Mouse (Mus musculus) R1 (cell line): Measurements from ENCODE around the gene Med15.
A peak's percentile ranks its signal among the peaks of the same experiment; 100 is the strongest.

Experiments used
- DNase-seq: peaks from one replicate; pipeline ENCODE4 v3.0.0-alpha.2; 2018; ENCODE audit warnings: low read depth, low spot score

Med15 gene

DNA sequence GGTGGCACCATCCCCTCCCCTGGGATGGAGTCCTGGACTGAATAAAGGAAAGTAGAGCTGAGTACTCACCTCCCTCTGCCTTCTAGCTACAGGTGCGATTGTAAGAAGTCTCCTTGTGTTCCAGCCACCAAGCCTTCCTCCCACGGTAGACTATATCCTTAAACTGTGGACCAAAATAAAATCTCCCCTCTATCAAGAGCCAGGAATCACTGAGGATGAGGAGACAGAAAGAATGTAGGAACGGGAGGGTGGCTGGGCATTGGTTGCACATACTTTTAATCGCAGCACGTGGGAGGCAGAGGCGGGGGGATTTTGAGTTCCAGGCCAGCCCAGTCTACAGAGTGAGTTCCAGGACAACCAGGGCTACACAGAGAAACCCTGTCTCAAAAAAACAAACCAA is 260 bp downstream of the Med15 start:
- DNase-seq = no peak

GRCm38 (mm10) chr16:17732021-17732420 is 670 bp downstream of the Med15 start:
- DNase-seq = no peak

- DNase-seq = peak; percentile 53
Measured at GRCm38 (mm10) chr16:17729974-17730373, 2.7 kb downstream of the Med15 start.

DNA sequence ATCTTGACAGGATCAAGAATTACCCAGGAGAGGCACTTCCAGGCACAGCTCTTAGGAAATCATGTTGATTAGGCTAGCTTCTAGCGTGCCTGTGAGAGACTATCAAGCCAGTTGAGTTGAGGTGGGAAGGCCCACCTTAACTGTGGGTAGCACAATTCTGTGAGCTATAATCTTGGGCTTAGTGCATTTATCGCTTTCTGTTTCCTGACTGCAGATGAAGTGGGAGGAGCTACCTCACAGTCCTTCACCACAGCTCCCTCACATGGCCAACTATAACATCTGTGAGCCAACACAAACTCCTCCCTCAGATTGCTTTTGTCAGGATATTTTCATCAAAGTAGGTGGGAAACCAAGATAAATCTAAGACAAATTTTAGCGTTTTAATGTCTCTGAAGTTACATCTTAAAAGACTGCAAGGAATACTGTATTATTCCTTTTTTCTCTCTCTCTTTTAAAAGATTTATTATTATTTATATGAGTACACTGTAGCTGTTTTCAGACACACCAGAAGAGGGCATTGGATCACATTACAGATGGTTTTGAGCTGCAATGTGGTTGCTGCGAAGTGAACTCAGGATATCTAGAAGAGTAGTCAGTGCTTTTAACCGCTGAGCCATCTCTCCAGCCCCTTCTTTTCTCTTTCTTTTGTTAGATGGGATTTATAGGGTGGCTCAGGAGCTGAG is 5.4 kb downstream of the Med15 start:
- DNase-seq = peak; percentile 78

DNA sequence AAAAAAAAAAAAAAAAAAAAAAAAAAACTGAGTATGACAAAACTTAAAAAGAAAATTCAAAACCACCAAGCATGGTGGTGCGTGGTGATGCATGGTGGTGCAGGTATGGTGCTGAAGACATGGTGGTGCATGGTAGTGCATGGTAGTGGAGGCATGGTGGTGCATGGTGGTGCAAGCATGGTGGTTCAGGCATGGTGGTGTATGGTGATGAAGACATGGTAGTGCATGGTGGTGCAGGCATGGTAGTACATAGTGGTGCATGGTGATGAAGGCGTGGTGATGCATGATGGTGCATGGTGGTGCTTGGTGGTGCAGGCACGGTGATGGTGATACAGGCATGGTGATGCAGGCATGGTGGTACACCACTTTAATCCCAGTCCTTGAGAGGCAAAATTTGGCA is 8.2 kb downstream of the Med15 start:
- DNase-seq = no peak

- DNase-seq = no peak
Measured at GRCm38 (mm10) chr16:17723325-17723626, 9.4 kb downstream of the Med15 start.

DNA sequence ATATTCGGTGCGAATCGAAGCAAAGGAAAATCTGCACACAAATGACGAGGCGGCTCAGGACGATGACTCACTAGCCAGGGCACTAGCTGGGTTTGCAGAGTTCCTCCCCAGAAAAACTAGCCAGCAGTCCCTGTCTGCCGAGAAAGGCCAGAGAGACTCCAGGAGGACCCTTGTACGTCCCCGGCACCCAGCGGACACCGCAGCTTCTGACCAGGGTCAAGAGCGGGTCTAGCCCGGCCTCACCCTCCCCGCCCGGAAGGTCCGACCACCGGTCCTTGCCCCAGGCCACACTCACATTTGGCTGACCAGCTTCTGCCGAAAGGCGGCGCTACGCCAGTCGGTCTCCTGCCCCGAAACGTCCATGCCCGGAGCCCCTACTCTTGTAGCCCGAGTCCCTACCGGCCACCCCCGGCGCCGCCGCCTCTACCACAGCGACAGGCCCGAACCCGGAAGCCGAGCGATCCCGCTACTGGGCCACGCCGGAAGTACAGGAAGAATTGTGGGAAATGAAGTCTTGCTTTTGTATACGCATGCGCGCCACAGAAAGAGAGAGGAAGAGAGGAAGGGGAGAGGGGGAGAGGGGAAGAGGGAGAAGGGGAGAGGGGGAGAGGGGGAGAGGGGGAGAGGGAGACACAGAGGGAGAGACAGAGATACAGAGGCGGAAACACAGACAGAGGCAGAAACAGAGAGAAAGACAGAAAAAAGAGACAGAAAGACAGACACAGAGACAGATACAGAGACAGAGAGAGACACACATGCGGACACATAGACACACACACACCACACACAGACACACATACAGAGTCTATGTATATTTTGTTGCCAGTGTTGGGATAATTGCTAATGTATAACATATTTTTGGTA is 10.0 kb downstream of the Med15 start:
- DNase-seq = peak; percentile 96

DNA sequence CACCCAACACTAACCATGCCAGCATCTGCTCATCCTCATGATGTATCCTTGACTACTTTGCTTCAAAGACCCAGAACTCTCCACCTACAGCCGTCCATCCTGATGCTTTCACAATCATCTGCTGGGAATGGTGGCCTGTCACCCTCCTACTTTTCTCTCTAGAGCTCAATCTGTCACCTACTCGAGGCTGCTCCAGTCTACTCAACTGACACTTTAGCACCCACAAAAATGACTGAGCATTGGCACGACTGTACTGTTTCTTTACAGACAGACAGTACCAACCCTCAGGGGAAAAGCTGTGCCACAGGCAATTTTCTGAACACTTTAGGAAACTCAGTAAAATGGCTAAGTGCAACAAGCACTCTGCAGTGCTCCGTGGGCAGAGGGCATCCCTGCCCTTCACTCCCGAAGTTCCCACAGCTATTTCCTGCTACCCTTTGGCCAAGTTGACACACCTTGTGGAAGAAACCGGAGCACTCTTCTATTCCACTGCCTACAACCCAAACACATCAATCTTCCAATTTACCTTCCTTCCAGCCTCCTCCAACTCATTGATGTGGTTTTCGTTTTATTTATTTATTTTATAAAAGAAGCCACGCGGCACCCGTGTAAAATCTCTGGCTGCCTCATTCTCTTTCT is 10.8 kb downstream of the Med15 start:
- no peak for DNase-seq

DNA sequence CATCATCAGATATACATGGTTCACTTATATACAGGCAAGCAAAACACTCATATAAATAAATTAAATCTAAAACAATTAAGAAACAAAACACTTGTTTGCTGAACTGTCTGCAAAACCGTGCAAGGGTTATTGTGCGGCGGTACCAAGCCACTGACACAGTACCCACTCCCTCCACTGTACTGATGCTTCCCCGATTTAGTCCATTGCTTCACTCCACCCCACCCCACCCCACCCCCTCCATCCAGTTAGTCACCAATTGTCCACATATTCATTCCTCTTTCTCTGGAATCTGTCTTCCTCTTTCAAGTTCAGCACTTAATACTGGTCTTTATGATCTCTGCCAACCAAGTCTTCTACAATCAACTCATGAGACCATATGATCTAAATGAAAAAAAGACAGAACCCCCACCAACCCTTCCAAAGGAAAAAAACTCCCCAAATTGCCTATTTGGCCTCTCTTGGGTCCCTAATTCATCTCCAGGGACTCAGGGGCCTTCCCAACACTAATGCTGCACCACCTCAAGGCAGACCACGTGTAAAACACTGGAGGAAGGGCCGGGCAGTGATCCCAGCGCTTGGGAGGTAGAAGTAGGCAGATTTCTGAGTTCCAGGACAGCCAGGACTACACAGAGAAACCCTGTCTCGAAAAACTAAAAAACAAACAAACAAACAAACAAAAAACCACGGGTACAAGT is 11.4 kb downstream of the Med15 start:
- DNase-seq = no peak

DNA sequence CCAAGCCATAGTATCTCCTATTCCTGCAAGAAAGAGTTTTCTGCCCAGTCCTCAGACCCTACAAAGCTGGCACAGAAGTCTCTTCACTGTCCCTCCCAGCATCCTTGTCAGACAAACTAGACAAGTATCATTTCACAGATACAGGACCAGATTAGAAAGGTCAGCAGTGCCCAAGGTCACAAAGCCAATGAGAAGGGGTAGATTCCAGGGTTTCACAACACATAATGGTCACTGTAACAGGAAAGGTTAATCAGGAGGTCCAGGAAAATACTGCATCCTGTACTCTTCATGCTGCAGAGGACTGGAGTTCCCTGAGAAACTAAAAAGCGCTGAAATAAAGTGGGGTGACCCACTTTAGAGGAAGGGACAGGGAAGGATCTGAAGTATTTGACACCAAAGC is 14.9 kb downstream of the Med15 start:
- DNase-seq = no peak

GRCm38 (mm10) chr16:17707541-17707940 is 25.1 kb downstream of the Med15 start:
- DNase-seq = peak; percentile 54

DNA sequence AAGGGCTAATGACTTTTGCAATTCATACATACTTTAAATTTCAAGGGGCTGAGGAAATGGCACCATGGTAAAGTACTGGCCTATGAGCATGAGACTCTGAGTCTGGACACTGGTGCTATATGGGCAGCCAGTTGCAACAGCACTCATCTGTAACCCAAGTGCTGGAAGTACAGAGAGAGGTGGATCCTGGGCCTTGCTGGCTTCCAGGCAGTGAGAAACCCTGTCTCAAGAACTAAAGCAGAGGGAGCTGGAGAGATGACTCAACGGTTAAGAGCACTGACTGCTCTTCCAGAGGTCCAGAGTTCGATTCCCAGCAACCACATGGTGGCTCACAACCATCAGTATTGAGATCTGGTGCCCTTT is 31.7 kb downstream of the Med15 start:
- DNase-seq = no peak

GRCm38 (mm10) chr16:17700386-17701042 is 32.2 kb downstream of the Med15 start:
- no peak for DNase-seq

GRCm38 (mm10) chr16:17694860-17695259 is 37.8 kb downstream of the Med15 start:
- DNase-seq = no peak

DNA sequence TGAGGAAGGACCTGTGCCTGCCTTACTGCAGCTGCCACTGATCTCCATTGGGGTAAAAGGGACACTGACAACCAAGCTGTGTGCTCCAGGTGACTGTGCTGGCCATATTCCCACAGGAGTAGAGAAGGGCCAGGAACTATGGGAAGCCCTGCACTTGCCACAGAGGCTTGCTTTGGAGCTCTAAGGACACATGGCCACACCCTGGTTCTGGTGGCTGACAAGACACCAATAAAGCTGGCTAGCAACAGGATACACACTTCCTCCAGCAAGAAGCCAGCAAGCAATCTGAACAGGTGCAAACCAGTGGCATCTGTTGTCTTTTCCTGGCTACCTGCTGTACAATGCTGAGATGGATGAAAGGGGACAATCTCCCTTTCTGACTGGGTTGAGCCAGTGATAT is 62.8 kb downstream of the Med15 start:
- DNase-seq = no peak

DNA sequence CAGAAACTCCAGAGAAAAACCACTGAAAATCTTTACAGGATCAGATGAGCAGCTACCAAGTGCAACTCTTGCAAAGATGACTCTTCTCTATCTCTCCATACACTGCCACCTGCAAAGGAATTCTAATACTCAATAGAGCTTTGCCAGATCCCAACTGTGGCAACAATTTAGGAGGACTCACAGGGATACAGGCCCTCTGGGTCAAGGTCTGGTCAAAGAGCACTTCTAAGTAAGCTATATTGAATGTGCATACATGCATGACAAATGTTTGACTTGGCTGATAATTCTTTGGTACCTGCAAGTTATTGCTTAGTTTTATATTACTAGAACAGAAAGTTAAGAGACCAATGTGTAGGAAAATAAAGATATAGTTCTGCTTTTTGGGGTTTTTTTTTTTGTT is 67.1 kb downstream of the Med15 start:
- DNase-seq = no peak

DNA sequence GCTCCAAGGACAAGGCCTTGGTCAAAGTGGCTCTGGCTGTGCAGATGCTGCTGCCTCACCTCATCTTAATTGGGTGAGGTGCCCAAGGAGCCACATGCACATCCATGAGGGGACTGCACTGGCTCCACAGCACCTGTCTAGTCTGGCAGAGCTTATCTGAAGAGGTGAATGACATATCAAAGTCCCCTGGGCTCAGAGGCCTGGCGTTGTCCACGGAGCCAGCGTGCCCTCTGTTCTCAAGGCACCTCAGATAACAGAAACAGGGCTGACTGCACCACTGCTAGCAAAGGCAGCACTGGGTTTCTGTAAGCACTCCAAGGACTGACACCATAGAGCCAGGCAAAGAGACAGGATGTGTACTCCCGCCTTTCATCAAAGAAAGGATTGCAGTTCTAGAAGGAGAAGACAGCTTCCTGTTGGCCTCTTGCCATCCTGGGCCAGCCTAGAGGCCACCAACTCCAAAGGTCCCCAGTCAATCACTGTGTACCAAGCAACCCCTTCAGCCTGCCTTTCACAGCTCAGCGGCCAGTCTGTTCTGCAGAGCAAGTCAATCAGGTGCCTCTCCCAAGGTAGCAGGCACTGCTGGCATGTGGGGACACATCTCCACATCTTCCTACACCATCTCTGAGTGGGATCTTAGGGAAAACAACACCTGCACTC is 76.3 kb downstream of the Med15 start:
- no peak for DNase-seq

DNA sequence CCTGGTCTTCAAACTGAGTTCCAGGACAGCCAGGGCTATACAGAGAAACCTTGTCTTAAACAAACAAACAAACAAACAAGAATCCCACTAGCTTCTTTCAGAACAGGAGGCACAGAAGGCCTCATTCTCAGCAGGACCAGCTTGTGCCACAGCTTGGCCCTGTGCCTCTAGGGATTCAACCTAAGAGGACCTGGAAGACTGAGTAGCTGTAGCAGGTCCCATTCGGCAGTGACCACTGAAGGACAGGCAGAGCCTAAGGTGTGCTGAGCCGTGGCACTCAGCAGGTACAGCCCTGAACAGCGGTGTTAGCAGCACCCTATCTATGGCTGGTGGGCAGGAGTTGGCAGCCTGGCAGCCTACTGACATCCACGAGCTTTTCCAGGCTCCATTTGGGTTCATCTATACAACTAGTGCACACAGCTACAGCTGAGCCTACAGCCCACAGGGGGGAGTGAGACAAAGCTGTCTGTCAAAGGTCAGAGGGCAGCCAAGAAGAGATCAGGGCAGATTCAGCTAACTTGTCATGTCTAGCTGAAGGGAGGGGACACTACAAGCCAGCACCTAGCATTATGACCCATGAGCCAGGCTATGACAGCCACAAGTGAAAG is 78.4 kb downstream of the Med15 start:
- DNase-seq = no peak

- no peak for DNase-seq
Measured at GRCm38 (mm10) chr16:17653601-17654000, 79.1 kb downstream of the Med15 start.

DNA sequence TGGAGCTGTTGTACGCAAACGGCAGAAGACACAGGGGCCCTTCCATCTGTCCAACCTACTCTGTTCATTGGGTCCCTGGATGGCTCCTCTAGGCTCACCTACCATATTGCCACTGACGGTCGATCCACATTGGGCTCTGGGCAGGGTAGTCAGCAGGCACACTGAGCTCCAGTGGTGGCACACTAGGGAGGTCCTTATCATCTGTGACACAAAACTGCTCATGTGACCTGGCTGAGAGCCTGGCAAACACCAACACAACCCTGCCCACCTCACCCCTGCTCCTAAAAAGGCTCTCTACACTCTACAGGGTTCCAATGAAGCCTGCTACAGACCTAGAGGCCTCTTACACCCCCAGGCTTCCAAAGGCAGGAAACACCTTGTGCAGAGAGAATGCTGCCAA is 80.1 kb downstream of the Med15 start:
- no peak for DNase-seq

DNA sequence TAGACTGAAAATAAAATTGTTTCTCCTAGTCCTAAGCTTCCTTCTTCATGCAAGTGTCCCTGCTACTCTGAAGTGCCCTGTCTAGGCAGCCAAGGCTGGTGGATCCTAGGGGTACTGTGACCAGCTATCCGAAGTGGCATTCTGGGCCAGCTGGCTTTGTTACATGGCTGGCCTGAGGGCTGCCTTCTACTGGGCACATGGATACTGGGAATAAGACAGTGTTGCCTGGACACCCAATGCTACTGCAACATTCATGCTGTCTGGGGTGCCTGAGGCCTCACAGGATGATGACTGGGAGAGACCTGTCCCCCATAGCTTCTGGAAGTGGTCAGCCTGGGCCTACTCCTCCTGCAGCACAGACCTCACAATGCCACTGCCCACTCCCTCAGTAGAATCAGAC is 82.0 kb downstream of the Med15 start:
- DNase-seq = no peak
